Mouse (Mus musculus) gastrocnemius, postnatal 14 days (tissue): ENCODE measurements around the gene Cd248. TPM values are rescaled to one million over a fixed set of nuclear protein-coding genes. Genes with fewer than 3 reads are reported as not detected.

Experiments
- DNase-seq: peaks from one replicate; pipeline ENCODE4 v3.0.0; 2021; ENCODE audit warnings: mixed read lengths
- intact Hi-C: fragments of 180-260 bp; cut with DNase I; formaldehyde crosslinking; loops from one replicate; pipeline ENCODE4 v1.15.1; 2025; ENCODE audit warnings: low total_unique reads
- total RNA-seq, 2 experiments: library from RNA; stranded (reverse); gene quantifications; 2 replicates each; pipeline ENCODE4 v1.2.3; 2021

The Cd248 gene
- total RNA-seq, 2 experiments from 2014 or later, result 23.8 to 43.2 TPM

GRCm38 (mm10) chr19:5051031-5051430, 16.8 kb upstream of the Cd248 start:
- intact Hi-C loops, result no loop called here
- DNase-seq, result no peak

GRCm38 (mm10) chr19:5051515-5051914, 16.4 kb upstream of the Cd248 start:
- intact Hi-C loops, result no loop called here
- no peak for DNase-seq

GRCm38 (mm10) chr19:5052166-5052822, 15.6 kb upstream of the Cd248 start:
- intact Hi-C loops, result no loop called here

GRCm38 (mm10) chr19:5052853-5053252, 15.0 kb upstream of the Cd248 start:
- DNase-seq, result no peak
- intact Hi-C loops, result no loop called here

More at GRCm38 (mm10) chr19:5052166-5052822, 15.6 kb upstream of the Cd248 start:
- no peak for DNase-seq

GRCm38 (mm10) chr19:5053909-5054308, 14.0 kb upstream of the Cd248 start:
- no peak for DNase-seq

GRCm38 (mm10) chr19:5056251-5056650, 11.6 kb upstream of the Cd248 start:
- peak; percentile 34 for DNase-seq
- intact Hi-C loops, result no loop called here

More at GRCm38 (mm10) chr19:5053909-5054308, 14.0 kb upstream of the Cd248 start:
- intact Hi-C loops, result no loop called here

- intact Hi-C loops, result no loop called here
- no peak for DNase-seq
These were observed 9.8 kb upstream of the Cd248 start for GRCm38 (mm10) chr19:5057876-5058775.

GRCm38 (mm10) chr19:5058801-5059771, 8.8 kb upstream of the Cd248 start:
- intact Hi-C loops, result no loop called here
- no peak for DNase-seq

GRCm38 (mm10) chr19:5060365-5061330, 7.2 kb upstream of the Cd248 start:
- DNase-seq, result peak; percentile 61

GRCm38 (mm10) chr19:5062041-5062440, 5.8 kb upstream of the Cd248 start:
- intact Hi-C loops, result no loop called here
- no peak for DNase-seq

More at GRCm38 (mm10) chr19:5060365-5061330, 7.2 kb upstream of the Cd248 start:
- intact Hi-C loops, result no loop called here

- intact Hi-C loops, result no loop called here
- DNase-seq, result peak; percentile 69
These were observed 5.4 kb upstream of the Cd248 start for GRCm38 (mm10) chr19:5062446-5062845.

- intact Hi-C loops, result no loop called here
- peak; percentile 73 for DNase-seq
These were observed 2.8 kb upstream of the Cd248 start for GRCm38 (mm10) chr19:5065104-5065503.

GRCm38 (mm10) chr19:5067040-5067799, 658 bp upstream of the Cd248 start:
- intact Hi-C loops, result no loop called here
- DNase-seq, result no peak

GRCm38 (mm10) chr19:5068570-5069234, 824 bp downstream of the Cd248 start:
- DNase-seq, result no peak
- intact Hi-C loops, result no loop called here

- intact Hi-C loops, result no loop called here
- no peak for DNase-seq
These were observed 1.6 kb downstream of the Cd248 start for GRCm38 (mm10) chr19:5069486-5069885.

- intact Hi-C loops, result no loop called here
- no peak for DNase-seq
These were observed 2.1 kb downstream of the Cd248 start for GRCm38 (mm10) chr19:5069978-5070377.

GRCm38 (mm10) chr19:5071077-5071476, 3.2 kb downstream of the Cd248 start:
- intact Hi-C loops, result no loop called here

More at GRCm38 (mm10) chr19:5071077-5071476, 3.2 kb downstream of the Cd248 start:
- DNase-seq, result no peak
